Mouse (Mus musculus) CD8-positive naive resting alpha-beta T cell, adult 2 months (primary cell): Measurements from ENCODE around the gene Bspry.

ENCODE experiments used
- DNase-seq, 2 experiments: peaks; one replicate each; pipeline ENCODE4 v3.0.0; 2022; ENCODE audit warnings: low read depth in 2 of 2, low spot score in 2 of 2

The Bspry gene

DNA sequence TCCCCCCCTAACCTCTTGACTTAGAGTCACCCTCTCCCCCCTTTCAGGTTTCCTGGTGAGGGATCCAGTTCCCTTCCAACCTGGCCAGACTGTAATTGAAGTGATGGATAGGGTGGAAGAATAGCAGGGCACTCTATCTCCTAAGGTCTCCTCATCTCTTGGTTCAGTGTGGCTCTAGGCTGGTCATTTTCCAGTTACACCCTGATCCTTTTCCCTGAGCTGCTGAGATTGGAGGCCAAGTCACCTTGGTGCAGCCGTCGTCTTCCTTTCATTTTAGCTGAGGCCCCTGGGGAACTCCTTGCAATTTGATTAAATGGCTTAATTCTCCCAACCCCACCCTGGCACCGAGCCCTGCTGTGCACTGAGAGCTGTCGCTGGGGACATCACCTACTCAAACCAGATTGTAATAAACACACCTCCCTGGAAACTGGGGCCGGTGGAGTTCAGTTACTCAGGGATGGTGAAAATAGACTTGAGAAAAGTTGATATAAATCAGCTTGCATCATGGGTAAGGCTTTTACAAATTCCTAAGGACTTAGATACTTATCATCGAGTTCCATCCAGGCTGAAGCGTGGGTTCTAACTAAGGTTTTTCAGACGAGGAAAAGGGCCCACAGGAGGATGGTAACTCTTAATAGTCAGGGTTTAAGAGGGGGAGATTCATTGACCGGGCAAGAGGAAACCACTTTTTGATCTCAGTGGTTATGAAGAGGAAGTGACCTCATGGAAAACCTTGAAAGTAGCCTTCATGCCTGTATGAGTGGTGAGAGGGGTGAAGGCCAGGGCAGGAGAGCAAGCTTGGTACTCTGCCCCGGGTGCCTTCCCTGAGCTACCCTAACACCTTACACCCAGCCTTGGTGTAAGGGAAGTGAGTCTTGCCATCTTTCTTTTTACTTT, 1.1 kb downstream of the Bspry start:
- no peak for DNase-seq

- no peak for DNase-seq
These were observed 5.1 kb downstream of the Bspry start for GRCm38 (mm10) chr4:62484928-62485327.

- no peak for DNase-seq
These were observed 5.8 kb downstream of the Bspry start for GRCm38 (mm10) chr4:62485450-62486161.

GRCm38 (mm10) chr4:62486162-62486696, 6.4 kb downstream of the Bspry start:
- DNase-seq = no peak

DNA sequence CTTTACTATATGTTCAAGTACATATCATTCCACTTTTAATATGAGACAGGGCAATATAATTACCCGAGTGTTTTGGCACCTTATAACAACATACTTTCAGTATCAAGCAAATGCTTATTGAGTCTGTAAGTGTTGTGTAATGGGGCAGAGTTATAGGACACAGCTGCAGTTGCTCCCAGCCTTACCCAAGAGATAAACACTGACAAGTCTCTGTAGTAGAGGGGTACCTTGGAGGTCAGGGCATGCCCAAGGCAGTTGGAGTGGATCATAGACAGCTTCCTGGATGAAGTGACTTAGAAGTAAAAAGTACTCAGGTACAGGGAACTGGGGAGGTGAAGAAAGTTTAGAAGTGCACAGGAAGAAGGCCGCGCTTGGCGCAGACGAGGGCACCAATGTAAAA, 7.3 kb downstream of the Bspry start:
- DNase-seq = no peak

DNA sequence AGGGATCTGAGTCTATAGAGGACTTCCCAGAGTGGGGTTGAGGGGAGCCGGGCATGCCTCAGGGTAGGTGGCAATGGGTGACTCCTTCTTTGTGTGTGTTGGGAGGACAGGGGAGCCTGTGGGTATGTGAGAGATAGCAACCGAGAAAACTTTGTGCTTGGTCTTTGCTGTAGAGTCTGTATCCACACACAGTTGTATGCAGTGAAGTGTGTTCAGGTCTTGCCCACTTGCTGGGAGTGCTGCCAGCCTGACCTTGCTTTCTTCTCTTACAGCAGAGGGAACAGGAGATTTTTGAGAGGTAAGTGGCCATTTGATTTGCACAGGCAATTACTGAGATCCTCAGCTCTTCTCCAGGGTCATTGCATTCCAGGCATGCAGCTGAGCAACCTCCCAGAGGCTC, 8.1 kb downstream of the Bspry start:
- no peak for DNase-seq

DNA sequence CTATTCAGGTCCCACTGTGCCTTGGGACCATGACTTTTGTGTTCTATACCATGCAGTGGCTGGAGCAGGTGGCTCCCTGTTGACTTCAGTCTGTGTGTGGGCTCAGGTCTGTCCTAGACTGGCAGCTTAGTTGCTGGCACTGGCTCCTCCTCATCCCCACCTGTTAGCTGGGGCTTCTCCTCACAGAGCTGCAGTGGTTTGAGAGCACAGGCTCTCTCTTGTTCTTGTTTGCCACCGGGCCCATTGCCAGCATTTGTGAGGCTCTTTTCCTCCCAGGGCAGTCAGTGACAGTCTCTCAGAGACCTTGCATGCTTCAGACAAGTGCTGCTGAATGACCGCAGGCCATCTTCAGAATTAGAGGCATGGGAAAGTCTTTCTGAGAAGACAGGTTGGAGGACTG, 12.8 kb downstream of the Bspry start:
- no peak for DNase-seq

- DNase-seq = no peak
These were observed 14.4 kb downstream of the Bspry start for GRCm38 (mm10) chr4:62494230-62494629.

GRCm38 (mm10) chr4:62495946-62496345, 16.1 kb downstream of the Bspry start:
- no peak for DNase-seq

DNA sequence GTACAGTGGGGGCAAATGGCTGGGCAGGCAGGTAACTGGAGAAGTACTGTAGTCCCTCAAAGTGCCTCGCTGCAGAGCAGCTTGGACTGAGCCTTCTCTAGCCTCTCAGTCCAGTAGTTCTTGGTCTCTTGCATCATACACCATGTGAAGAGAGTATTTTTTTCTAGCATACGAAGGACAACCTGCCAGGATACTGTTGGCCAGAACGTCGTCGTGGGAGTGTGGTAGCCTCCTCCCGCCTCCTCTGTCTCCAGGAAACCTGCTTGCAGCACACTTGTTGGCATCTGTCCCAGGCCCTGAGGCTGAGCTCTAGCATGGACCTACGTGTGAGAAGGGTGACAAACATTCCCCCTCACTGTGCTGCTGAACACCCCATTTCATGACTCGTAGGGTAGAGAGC, 17.0 kb downstream of the Bspry start:
- no peak for DNase-seq

DNA sequence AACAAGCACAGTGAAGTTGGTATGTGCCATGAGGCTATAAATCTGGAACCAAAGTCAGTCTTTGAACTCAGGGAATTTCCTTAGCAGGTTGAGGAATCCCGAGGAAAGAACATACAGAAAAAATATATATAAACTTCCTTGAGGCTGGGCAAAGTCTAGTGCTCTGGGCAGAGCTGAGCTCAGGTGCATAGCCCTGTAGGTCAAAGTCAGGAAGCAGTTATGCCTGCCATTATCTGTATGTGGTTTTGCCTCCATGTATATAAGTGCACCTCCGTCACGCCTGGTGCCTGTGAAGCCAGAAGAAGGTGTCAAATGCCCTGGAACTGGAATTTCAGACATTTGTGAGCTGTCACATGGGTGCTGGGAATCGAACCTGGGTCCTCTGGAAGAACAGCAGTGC, 20.9 kb downstream of the Bspry start:
- DNase-seq = no peak

DNA sequence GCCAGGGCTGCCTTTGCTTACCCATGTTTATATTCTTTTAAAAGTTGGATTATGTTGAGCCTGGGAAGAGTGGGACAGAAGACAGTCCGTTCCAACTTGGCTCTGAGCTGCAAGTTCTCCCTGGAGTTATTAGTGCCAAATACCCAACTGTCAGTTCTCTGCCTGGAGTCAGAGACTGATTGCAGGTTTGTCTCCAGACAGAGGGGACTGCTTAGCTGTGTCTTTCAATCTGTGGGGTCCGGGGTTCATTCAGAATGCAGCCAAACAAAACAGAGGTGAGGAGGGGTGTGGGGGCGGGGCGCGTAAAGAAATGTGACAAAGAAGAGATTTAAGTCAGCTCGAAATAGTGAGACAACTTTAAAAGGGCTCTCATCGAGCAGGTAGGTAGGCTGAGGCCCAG, 21.7 kb downstream of the Bspry start:
- DNase-seq = no peak

DNA sequence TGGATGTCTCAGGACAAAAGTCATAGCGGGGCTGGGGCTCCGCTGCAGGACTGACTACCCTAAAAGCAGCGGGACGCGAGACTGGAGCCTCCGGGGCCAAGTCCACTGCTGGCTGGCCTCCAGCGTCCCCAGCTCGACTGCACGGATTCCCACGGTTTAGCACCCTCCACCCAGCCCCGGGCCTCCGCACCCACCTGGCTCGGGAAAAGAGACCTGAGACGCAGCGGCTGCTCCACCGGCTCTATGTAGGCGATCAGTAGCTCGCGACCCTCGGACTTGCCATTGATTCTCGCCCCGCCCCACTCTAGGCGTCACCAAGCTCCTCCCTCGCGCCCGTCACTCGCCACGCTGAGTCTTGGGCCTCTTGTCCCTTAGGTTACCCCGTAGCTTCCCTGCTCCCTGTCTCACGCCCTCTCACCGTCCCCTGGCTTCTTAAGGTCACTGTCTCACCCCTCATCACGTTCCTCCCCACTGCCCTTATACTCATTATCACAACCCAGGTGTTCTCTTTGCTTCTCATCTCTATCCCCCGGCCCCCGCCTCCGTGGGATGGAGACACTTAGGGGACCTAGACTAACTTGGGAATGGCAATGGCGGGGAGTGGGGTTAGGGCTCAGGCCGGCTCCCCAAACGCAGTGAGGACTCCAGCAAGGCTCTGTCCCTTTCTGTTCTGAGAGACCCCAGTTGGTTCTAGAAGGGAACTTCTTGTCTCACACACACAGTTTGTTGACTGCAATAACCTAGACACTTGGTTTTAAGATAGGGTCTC, 22.3 kb downstream of the Bspry start:
- peak; percentile 21 to 49 for DNase-seq

- DNase-seq = no peak
These were observed 23.1 kb downstream of the Bspry start for GRCm38 (mm10) chr4:62502969-62503368.

- no peak for DNase-seq
These were observed 23.6 kb downstream of the Bspry start, which contains the start of gene Hdhd3 for GRCm38 (mm10) chr4:62503374-62503970. Hdhd3 (minus strand) TSS chr4:62503467.

DNA sequence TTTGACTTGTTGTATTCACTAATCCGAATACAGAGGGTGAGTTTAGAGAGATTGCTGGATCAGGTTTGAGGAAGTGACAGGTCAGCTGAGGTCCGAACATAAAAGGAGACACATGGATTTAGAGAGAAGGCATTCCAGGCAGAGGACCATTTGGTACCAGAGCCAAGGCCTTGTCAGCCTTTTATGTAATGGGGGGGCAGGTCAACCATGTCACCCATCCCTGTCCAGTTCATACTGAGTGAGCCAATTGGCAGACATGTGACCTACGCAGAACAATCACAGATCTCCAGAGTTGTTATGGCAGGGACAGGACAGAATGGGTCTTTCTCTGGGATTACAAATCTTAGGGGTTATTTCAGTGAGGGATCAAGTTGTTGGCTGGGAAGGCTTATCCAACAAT, 26.1 kb downstream of the Bspry start:
- no peak for DNase-seq

DNA sequence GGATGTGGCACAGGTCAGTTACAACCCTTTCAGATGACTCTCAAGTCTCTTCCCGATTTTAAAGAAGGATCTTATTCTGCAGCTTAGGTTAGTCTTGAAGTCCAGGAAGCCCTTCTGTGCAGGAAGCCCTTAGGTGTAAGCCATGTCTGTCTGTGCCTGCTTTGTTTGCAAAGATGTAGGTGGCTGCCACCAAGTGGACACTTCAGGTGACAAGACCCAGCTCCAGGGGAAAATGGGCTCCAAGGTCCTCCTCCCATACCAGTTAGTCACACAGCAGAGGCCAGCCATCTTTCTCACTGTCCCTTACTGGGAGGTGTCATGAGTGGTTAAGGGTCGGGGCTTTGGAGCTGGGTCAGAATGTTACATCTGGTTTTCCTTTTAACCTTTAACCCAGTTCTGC, 26.9 kb downstream of the Bspry start:
- DNase-seq = peak in 1 of 2 experiments; percentile 46

- no peak for DNase-seq
These were observed 29.0 kb downstream of the Bspry start for GRCm38 (mm10) chr4:62508839-62509238.

DNA sequence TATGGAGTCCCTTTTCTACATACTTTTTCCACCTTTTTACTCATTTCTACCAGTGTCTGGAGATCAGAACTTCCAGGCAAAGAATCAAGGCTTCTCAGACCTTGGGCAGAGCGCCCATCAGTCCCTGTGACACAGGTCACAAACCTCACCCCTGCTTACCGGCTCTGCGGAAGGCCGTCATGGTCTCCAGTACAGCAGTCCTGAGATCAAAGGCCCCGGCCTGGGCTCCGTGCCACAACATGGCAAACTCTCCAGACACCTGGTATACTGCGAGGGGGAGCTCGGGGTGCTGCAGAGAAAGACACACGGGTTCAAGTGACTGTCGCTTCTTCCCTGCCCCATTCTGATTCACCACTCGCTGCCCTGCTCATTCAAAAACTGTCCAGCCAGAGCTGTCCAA, 30.1 kb downstream of the Bspry start:
- no peak for DNase-seq

GRCm38 (mm10) chr4:62513998-62514506, 34.2 kb downstream of the Bspry start:
- no peak for DNase-seq

DNA sequence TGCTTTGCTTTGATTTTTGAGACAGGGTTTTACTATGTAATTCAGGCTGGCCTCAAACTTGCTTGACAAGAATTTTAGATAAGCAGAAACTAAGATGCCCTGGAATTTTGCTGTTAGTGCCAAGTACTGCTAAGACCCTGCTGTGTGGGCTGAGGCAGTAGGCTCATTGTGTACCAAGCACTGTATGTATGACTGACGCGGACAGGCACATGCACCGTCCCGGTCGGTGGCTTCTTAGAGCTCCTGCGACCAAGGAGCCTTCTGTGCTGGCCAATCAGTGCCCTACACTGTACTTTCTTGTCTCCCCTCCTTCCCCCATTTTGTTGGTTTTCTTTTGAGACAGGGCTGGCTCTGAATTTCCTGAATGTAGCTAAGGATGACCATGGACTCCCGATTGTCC, 35.1 kb downstream of the Bspry start:
- no peak for DNase-seq
